Mouse (Mus musculus): Measurements from ENCODE around the gene Tmem119. TPM values are rescaled to one million over a fixed set of nuclear protein-coding genes. Genes with fewer than 3 reads are reported as not detected.
A peak's percentile ranks its signal among the peaks of the same experiment; 100 is the strongest.
"Not testable (repeated sequence)": the region's sequence is repeated elsewhere in the genome, so short reads cannot be mapped to it uniquely, and the experiment has no call there.

The Tmem119 gene
- polyA plus RNA-seq, 1 experiment from 2014 or later = 41.9 TPM

DNA sequence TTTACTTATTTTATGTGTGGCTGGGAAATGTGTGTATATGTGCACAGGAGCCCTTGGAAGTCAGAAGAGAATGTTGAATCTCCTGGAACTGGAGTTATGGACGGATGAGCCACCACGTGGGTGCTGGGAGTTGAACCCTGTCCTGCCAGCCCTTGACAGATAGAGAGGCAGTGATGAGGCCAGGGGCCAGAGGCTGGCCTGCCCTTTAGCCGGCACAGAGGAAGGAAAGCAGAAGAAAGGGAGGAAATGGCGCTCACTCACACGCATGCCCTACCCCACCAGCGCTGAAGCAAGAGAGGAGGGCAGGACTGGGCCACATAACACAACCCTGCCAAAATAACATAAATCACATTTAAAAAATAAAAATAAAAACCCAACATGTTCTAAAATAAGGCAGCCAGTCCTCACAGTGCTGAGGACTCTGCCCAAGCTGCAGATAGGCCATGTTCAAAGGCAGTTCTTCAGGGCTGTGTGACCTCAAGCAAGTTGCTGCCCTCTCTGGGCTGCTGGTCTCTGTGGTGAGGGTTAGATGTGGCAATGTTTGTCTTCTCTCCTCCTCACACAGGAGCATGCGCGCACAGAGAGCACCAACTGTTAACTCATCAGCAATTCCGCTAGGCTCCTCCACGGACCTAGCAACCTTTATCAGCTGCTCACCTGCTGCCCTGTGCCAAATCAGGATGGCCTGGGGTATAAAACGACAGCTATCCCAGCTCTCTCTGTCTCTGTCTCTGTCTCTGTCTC, 9.7 kb downstream of the Tmem119 start:
- Histone ChIP-seq H3K4me3 (ENCODE audit: low read depth, low read length) (no peak overlapping the region), H3K4me2 (ENCODE audit: low read length) (no peak overlapping the region), H3K27me3 (replicated peaks; ENCODE audit: control insufficient read depth, insufficient read depth, low read length) (no peaks in the 10 kb centered on the region), H3K9me3 (ENCODE audit: control insufficient read depth, low read length) (no peaks in the 10 kb centered on the region), H3K4me1 (replicated peaks; ENCODE audit: control insufficient read depth, insufficient read depth, low read length) (peaks cover 28% of the 10 kb centered on the region), H3K36me3 (ENCODE audit: control insufficient read depth, insufficient read depth, low read length) (peaks cover 24% of the 10 kb centered on the region), H3K9ac (ENCODE audit: low read length) (no peak overlapping the region), H3K27ac (ENCODE audit: low read depth) (no peak overlapping the region; the same call in 1 of the 2 replicates)
- WGBS = 60% methylated on average over 11 of the region's 11 CpGs
- no peak for DNase-seq (ENCODE audit: low spot score)
- no peak for ATAC-seq (replicated peaks; ENCODE audit: low FRiP score, low TSS enrichment, low read depth)

- Histone ChIP-seq H3K27ac (ENCODE audit: low read depth) (peak overlapping the region; percentile 78), H3K4me1 (replicated peaks; ENCODE audit: control insufficient read depth, insufficient read depth, low read length) (peaks cover 34% of the 10 kb centered on the region), H3K9ac (ENCODE audit: low read length) (no peak overlapping the region), H3K4me3 (ENCODE audit: low read depth, low read length) (no peak overlapping the region), H3K4me2 (ENCODE audit: low read length) (peak overlapping the region; percentile 14; the same call in 1 of the 2 replicates), H3K36me3 (ENCODE audit: control insufficient read depth, insufficient read depth, low read length) (peaks cover 13% of the 10 kb centered on the region), H3K27me3 (replicated peaks; ENCODE audit: control insufficient read depth, insufficient read depth, low read length) (no peaks in the 10 kb centered on the region), H3K9me3 (ENCODE audit: control insufficient read depth, low read length) (no peaks in the 10 kb centered on the region)
- ATAC-seq (replicated peaks; ENCODE audit: low FRiP score, low TSS enrichment, low read depth) (peak; percentile 63), DNase-seq (ENCODE audit: low spot score) (peak; percentile 71)
- 17% methylated on average over 7 of the region's 7 CpGs for WGBS
Observed at GRCm38 (mm10) chr5:113789075-113789788, 11.1 kb downstream of the Tmem119 start.

DNA sequence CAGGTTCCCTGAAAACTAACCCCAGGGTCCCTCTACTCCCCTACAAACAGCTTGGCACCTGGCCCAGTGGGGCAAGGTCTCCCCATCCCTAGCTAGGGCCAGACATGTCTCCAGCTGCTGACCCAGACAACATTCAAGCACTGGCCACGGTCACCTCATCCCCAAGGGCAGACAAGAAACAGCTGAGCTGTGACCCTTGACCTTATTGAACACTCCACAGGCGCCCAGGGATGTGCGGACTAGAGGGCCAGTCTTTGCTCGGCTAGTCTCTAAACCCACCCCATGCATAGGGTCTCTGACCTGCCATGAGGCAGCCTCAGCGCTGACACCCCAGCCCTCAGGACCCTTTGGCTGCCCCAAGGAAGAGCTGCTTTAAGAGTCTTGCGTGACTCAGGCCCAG, 11.7 kb downstream of the Tmem119 start:
- H3K27me3 ChIP-seq (replicated peaks; ENCODE audit: control insufficient read depth, insufficient read depth, low read length) = no peaks in the 10 kb centered on the region
- 27% methylated on average over 6 of the region's 6 CpGs for WGBS
- H3K4me2 ChIP-seq (ENCODE audit: low read length) = no peak overlapping the region
- H3K9me3 ChIP-seq (ENCODE audit: control insufficient read depth, low read length) = no peaks in the 10 kb centered on the region
- H3K27ac ChIP-seq (ENCODE audit: low read depth) = peak overlapping the region; percentile 78
- H3K9ac ChIP-seq (ENCODE audit: low read length) = no peak overlapping the region
- no peak overlapping the region for H3K4me3 ChIP-seq (ENCODE audit: low read depth, low read length)
- peak; percentile 6; the same call in 1 of the 2 replicates for ATAC-seq (replicated peaks; ENCODE audit: low FRiP score, low TSS enrichment, low read depth)
- peaks cover 34% of the 10 kb centered on the region for H3K4me1 ChIP-seq (replicated peaks; ENCODE audit: control insufficient read depth, insufficient read depth, low read length)
- DNase-seq (ENCODE audit: low spot score) = no peak
- H3K36me3 ChIP-seq (ENCODE audit: control insufficient read depth, insufficient read depth, low read length) = peaks cover 7% of the 10 kb centered on the region; the same call in 1 of the 2 replicates

- Histone ChIP-seq H3K9me3 (ENCODE audit: control insufficient read depth, low read length) (no peaks in the 10 kb centered on the region), H3K27ac (ENCODE audit: low read depth) (no peak overlapping the region), H3K36me3 (ENCODE audit: control insufficient read depth, insufficient read depth, low read length) (no peaks in the 10 kb centered on the region), H3K4me2 (ENCODE audit: low read length) (no peak overlapping the region), H3K9ac (ENCODE audit: low read length) (no peak overlapping the region), H3K27me3 (replicated peaks; ENCODE audit: control insufficient read depth, insufficient read depth, low read length) (no peaks in the 10 kb centered on the region), H3K4me1 (replicated peaks; ENCODE audit: control insufficient read depth, insufficient read depth, low read length) (peaks cover 39% of the 10 kb centered on the region), H3K4me3 (ENCODE audit: low read depth, low read length) (no peak overlapping the region)
- ATAC-seq (replicated peaks; ENCODE audit: low FRiP score, low TSS enrichment, low read depth) = no peak
- 79% methylated on average over 5 of the region's 5 CpGs for WGBS
- no peak for DNase-seq (ENCODE audit: low spot score)
Observed at GRCm38 (mm10) chr5:113786985-113787384, 13.3 kb downstream of the Tmem119 start.

DNA sequence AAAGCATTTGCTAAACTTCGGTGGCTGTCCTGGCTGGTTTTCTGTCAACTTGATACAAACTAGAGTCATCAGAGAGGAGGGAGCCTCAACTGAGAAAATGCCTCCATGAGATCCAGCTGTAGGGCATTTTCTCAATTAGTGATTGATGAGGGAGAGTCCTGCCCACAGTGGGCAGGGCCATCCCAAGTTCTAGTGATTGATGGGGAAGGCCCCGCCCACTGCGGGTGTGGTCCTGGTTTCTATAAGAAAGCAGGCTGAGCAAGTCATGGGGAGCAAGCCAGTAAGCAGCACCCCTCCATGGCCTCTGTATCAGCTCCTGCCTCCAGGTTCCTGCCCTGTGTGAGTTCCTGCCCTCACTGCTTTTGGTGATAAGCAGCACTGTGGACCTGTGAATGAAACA, 16.2 kb downstream of the Tmem119 start:
- not testable (repeated sequence) for H3K9me3 ChIP-seq (ENCODE audit: control insufficient read depth, low read length); H3K27me3 ChIP-seq (replicated peaks; ENCODE audit: control insufficient read depth, insufficient read depth, low read length); H3K36me3 ChIP-seq (ENCODE audit: control insufficient read depth, insufficient read depth, low read length); DNase-seq (ENCODE audit: low spot score); H3K4me3 ChIP-seq (ENCODE audit: low read depth, low read length)
- 24% methylated on average over 3 of the region's 3 CpGs for WGBS
- peak overlapping the region; percentile 36; the same call in 1 of the 2 replicates for H3K4me2 ChIP-seq (ENCODE audit: low read length)
- H3K4me1 ChIP-seq (replicated peaks; ENCODE audit: control insufficient read depth, insufficient read depth, low read length) = peaks cover 34% of the 10 kb centered on the region
- peak overlapping the region; percentile 93 for H3K27ac ChIP-seq (ENCODE audit: low read depth)
- 0 out of 2 replicates have a peak overlapping the region, but pooled peaks have one; percentile 17 for H3K9ac ChIP-seq (ENCODE audit: low read length)
- ATAC-seq (replicated peaks; ENCODE audit: low FRiP score, low TSS enrichment, low read depth) = 0 out of 2 replicates have a peak, but pooled peaks have one; percentile 1

DNA sequence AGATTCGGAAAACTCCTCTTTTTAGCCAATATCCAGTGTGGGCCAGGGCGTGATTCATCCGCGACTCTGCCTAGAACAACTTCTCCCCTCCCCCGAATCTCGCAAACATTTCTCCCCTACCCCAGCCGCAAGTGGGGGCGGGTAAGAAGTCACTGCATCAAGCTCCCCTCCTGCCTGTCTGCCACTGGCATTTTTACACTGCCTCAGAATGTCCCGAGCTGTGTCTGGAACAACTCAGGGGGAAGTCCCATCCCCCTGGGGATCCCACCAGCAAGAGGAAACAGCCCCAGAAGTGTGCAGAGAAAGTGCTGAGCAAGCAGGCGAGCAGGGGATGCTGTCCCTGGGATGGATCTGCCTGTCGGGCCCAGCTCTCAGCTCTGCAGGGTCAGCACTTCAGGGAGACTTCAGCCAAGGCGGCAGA, 16.7 kb downstream of the Tmem119 start:
- Histone ChIP-seq H3K4me1 (replicated peaks; ENCODE audit: control insufficient read depth, insufficient read depth, low read length) (peaks cover 29% of the 10 kb centered on the region), H3K27ac (ENCODE audit: low read depth) (peak overlapping the region; percentile 93), H3K4me2 (ENCODE audit: low read length) (peak overlapping the region; percentile 36), H3K4me3 (ENCODE audit: low read depth, low read length) (no peak overlapping the region), H3K27me3 (replicated peaks; ENCODE audit: control insufficient read depth, insufficient read depth, low read length) (no peaks in the 10 kb centered on the region), H3K9me3 (ENCODE audit: control insufficient read depth, low read length) (no peaks in the 10 kb centered on the region), H3K36me3 (ENCODE audit: control insufficient read depth, insufficient read depth, low read length) (peaks cover 3% of the 10 kb centered on the region; the same call in 1 of the 2 replicates), H3K9ac (ENCODE audit: low read length) (0 out of 2 replicates have a peak overlapping the region, but pooled peaks have one; percentile 20)
- ATAC-seq (replicated peaks; ENCODE audit: low FRiP score, low TSS enrichment, low read depth) = peak; percentile 82
- WGBS = 3% methylated on average over 12 of the region's 12 CpGs
- DNase-seq (ENCODE audit: low spot score) = peak; percentile 74

DNA sequence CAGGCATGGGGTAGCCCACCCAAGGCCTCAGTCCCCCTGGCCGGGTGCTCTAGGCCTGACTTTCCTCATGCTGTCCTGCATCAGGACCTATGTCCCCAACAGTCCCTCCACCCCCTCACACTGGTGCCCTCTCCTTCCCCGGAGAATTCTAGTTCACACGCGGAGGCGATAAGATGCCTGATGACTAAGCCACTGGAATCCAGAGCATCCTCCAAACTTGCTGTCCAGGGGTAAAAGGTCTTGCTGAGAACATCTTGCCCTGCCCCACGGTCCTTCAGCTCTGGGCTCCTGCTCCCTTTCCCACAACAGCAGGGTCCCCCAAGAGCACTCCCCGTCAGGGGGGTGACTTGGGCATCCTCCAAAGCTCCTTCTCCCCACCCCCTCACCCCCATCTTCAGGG, 17.7 kb downstream of the Tmem119 start:
- peak overlapping the region; percentile 93 for H3K27ac ChIP-seq (ENCODE audit: low read depth)
- WGBS = 82% methylated on average over 7 of the region's 7 CpGs
- H3K36me3 ChIP-seq (ENCODE audit: control insufficient read depth, insufficient read depth, low read length) = peaks cover 11% of the 10 kb centered on the region
- no peak overlapping the region for H3K4me2 ChIP-seq (ENCODE audit: low read length)
- H3K4me1 ChIP-seq (replicated peaks; ENCODE audit: control insufficient read depth, insufficient read depth, low read length) = peaks cover 23% of the 10 kb centered on the region
- no peaks in the 10 kb centered on the region for H3K9me3 ChIP-seq (ENCODE audit: control insufficient read depth, low read length)
- H3K9ac ChIP-seq (ENCODE audit: low read length) = no peak overlapping the region; the same call in 1 of the 2 replicates
- H3K4me3 ChIP-seq (ENCODE audit: low read depth, low read length) = no peak overlapping the region
- no peak for ATAC-seq (replicated peaks; ENCODE audit: low FRiP score, low TSS enrichment, low read depth)
- H3K27me3 ChIP-seq (replicated peaks; ENCODE audit: control insufficient read depth, insufficient read depth, low read length) = no peaks in the 10 kb centered on the region
- DNase-seq (ENCODE audit: low spot score) = no peak

DNA sequence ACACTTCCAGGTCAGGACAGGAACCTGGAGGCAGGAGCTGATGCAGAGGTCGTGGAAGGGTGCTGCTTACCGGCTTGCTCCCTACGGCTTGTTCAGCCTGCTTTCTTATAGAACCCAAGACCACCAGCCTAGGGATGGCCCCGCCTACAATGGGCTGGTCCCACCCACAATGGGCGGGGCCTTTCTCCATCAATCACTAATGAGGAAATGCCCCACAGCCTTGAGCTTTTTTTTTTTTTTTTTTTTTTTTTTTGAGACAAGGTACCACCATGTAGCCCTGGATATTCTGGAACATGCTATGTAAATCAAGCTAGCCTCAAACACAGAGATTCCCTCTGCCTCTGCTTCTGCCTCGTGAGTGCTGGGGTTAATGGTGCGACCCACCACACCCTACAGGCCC, 18.4 kb downstream of the Tmem119 start:
- ATAC-seq (replicated peaks; ENCODE audit: low FRiP score, low TSS enrichment, low read depth) (no peak), DNase-seq (ENCODE audit: low spot score) (no peak)
- H3K4me3 ChIP-seq (ENCODE audit: low read depth, low read length) = no peak overlapping the region
- peaks cover 23% of the 10 kb centered on the region for H3K4me1 ChIP-seq (replicated peaks; ENCODE audit: control insufficient read depth, insufficient read depth, low read length)
- H3K36me3 ChIP-seq (ENCODE audit: control insufficient read depth, insufficient read depth, low read length) = peaks cover 18% of the 10 kb centered on the region
- H3K27ac ChIP-seq (ENCODE audit: low read depth) = no peak overlapping the region
- H3K9ac ChIP-seq (ENCODE audit: low read length) = no peak overlapping the region
- WGBS = 83% methylated on average over 7 of the region's 7 CpGs
- H3K4me2 ChIP-seq (ENCODE audit: low read length) = no peak overlapping the region
- no peaks in the 10 kb centered on the region for H3K27me3 ChIP-seq (replicated peaks; ENCODE audit: control insufficient read depth, insufficient read depth, low read length)
- no peaks in the 10 kb centered on the region for H3K9me3 ChIP-seq (ENCODE audit: control insufficient read depth, low read length)

Measured in intestine, embryonic 14.5 days (tissue).